Mouse (Mus musculus): ENCODE measurements at regions not wholly inside any gene's neighbourhood (a gene's known extent, or its start where the extent isn't known, plus 50 kb on each side); places are given as distances from the start of the nearest gene placed in this dataset.

- no peak for TF ChIP-seq IRF4 (IDR thresholded peaks at IDR 0.05; ENCODE audit: low read depth, low read length)
- no peak for TF ChIP-seq CTCF (conservative IDR thresholded peaks at IDR 0.05 in 1 of 2, IDR thresholded peaks at IDR 0.05 in 1 of 2; ENCODE audit: low read depth in 2 of 2, low read length in 2 of 2)
- no peak for TF ChIP-seq RCOR1 (conservative IDR thresholded peaks at IDR 0.05; ENCODE audit: low read depth, low read length)
- TF ChIP-seq UBTF (IDR thresholded peaks at IDR 0.05; ENCODE audit: low read depth, low read length) = no peak
- TF ChIP-seq MAZ (IDR thresholded peaks at IDR 0.05; ENCODE audit: low read depth, low read length) = no peak
- no peak for TF ChIP-seq ZC3H11A (IDR thresholded peaks at IDR 0.05; ENCODE audit: low read depth, low read length)
- no peak for TF ChIP-seq POLR2A (IDR thresholded peaks at IDR 0.05; ENCODE audit: low read depth, low read length)
Observed at GRCm38 (mm10) chr15:74379366-74379765, 256.8 kb downstream of the Mroh4 start.
